Mouse (Mus musculus) megakaryocyte-erythroid progenitor cell, adult 5-6 weeks (primary cell): ENCODE data around the gene Olfr509. TPM values are rescaled to one million over a fixed set of nuclear protein-coding genes. Genes with fewer than 3 reads are reported as not detected.
"Not testable (repeated sequence)": the region's sequence is repeated elsewhere in the genome, so short reads cannot be mapped to it uniquely, and the experiment has no call there.

Source experiments
- ATAC-seq: replicated peaks from 2 replicates; pipeline ENCODE4 v1.8.0; 2016; ENCODE audit warnings: mild to moderate bottlenecking, inconsistent platforms; ENCODE audit not compliant: severe bottlenecking, poor library complexity, low FRiP score, low TSS enrichment
- total RNA-seq, 2 experiments: library from RNA; stranded (forward) in 1 of 2; stranded (reverse) in 1 of 2; fragments of 200-1000, 215-1000 nt in 1 of 2; fragments of >200 nt in 1 of 2; fragmentation: Nextera tagmentation in 1 of 2; gene quantifications; 2 replicates each; pipeline ENCODE4 v1.2.3; 2014 to 2017

Gene Olfr509
- total RNA-seq (2014; fragmentation: Nextera tagmentation), result not detected in 2 replicates
- not detected in 2 replicates for total RNA-seq (2017)

DNA sequence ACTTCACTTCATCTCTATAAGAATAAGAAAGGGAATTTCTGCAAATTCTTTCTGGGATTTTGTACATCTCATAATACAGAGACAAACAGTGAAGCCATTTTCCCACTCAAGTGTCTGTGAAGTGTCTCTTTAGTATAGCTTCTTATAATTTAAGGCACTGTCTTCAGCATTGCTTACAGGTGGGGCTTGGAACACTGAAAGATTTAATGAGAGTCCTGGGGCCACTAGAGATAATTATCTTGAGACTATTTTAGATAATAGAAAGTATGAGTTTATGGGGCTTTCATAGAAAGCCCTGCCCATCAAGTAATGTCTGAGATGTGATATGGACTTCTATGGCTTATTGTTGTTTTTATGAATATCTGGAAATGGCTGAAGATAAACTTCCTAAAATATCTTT is at the start of gene Olfr509:
Gene Olfr509 (minus strand): TSS at position 101 of the 400 bp plus-strand sequence.
- no peak for ATAC-seq

- ATAC-seq, result no peak
Observed at GRCm38 (mm10) chr7:108678886-108679285, 27.2 kb upstream of the Olfr509 start.

GRCm38 (mm10) chr7:108671058-108671457 is 19.4 kb upstream of the Olfr509 start:
- no peak for ATAC-seq

DNA sequence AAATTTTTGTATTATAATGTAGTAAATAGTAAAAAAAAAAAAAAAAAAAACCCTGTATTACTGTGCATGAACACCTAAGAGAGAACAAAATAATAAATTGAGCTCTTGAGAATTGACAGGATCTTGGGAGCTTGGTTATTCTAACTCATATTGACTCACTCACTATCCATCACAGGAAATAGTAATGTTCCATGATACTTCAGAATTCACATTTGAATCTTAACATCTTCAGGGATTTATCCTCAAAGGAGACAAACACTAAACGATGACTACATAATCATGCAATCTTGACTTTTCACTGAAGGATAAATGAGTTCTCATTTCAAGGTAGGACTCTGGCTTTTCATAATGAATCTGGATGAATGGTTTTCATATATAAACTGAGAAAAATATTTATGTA is 14.4 kb upstream of the Olfr509 start, which contains the start of gene Olfr510:
Gene Olfr510 (plus strand): TSS at position 301 of the 400 bp plus-strand sequence.
- no peak for ATAC-seq

DNA sequence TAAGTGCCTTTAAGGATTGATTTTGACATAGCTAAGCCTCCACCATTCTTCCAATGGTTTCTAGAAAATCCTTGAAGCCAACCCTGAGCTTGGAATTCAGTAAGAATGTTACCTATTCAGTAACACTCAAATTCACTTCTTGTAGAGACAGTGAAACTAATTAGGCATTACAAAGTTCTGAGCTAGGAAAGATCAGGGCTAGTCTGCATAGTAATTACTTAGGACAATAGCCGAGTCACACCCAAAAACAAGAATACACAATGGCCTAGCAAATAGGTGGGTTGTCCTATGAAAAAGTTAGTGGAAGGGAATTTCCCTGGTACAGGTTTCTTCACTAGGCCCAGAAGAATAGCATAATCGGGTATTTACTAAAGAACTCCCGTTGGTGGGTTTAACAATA is 10.7 kb upstream of the Olfr509 start:
- no peak for ATAC-seq

GRCm38 (mm10) chr7:108629694-108630093 is 22.0 kb downstream of the Olfr509 start, which contains the start of gene Olfr508:
Olfr508 (plus strand) TSS chr7:108629994.
- no peak for ATAC-seq

DNA sequence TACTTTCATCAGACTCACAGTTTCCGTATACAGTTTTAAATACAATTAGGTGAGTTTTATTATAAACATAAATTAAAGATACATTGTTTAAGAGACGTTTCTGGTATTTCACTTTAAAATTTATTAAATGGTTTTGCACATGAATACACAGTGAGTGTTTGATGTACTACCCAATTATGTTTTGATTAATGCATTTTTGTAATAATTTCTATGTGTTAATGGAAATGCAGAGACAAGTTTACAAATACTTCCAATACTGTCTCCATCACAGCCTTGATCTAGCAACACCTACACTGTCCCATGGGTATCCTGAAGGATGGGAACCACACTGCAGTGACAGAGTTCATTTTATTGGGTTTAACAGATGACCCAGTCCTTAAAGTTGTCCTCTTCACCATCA is 30.2 kb downstream of the Olfr509 start, which contains the start of gene Olfr507:
Gene Olfr507 (plus strand): TSS at position 301 of the 400 bp plus-strand sequence.
- no peak for ATAC-seq

- not testable (repeated sequence) for ATAC-seq
Observed at GRCm38 (mm10) chr7:108616781-108617180, 34.9 kb downstream of the Olfr509 start.

DNA sequence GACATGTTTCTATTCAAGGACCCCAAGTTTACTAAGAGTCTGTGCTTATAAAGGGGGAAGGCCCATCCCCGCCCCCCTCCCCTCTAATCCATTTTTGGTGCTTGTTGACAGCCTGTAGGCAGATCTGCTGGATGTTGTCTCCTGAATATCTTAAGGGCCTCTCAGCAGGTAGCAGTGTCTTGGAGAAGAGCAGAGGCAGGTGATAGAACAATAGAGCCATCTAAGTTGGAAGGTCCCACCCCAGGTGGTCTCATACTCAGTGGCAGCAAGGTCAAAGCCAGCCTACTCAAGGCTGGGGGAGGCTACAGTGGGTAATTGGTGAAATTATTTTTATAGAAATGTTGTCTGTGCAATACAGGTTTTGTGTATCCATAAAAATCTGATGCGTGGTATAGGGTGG is 37.6 kb downstream of the Olfr509 start:
- no peak for ATAC-seq

DNA sequence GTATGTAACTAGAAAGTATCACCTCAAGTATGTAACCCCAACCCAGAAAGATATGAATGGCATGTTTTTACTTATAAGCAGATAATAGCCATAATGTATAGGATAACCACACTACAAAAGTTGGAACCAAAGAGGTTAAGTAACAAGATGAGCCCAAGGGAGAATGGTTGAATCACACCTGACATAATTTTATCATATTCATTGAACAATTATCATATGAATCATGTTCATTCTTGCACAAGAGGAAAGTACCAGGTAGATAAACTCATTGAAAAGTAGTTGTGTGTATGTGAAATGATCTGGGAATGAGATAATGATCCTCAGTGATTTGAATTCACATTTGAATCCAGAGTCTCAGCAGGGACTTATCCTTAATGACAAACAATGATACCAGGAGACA is 41.2 kb downstream of the Olfr509 start, which contains the start of gene Olfr506:
Gene Olfr506 (plus strand): TSS at position 301 of the 400 bp plus-strand sequence.
- no peak for ATAC-seq

GRCm38 (mm10) chr7:108601916-108602315 is 49.8 kb downstream of the Olfr509 start:
- not testable (repeated sequence) for ATAC-seq

Other genes starting within 250 kb of the Olfr509 start
- not detected in 2 replicates for gene Olfr497, start 231.5 kb downstream of the Olfr509 start, total RNA-seq (2014; fragmentation: Nextera tagmentation)
- not detected in 2 replicates for gene Olfr497, start 231.5 kb downstream of the Olfr509 start, total RNA-seq (2017)
- not detected in 2 replicates for gene Olfr498, start 186.6 kb downstream of the Olfr509 start, total RNA-seq (2014; fragmentation: Nextera tagmentation)
- not detected in 2 replicates for gene Olfr498, start 186.6 kb downstream of the Olfr509 start, total RNA-seq (2017)
- not detected in 2 replicates for gene Olfr502, start 126.8 kb downstream of the Olfr509 start, total RNA-seq (2014; fragmentation: Nextera tagmentation)
- gene Olfr502, start 126.8 kb downstream of the Olfr509 start, total RNA-seq (2017), result not detected in 2 replicates
- not detected in 2 replicates for gene Olfr503, start 107.4 kb downstream of the Olfr509 start, total RNA-seq (2014; fragmentation: Nextera tagmentation)
- not detected in 2 replicates for gene Olfr503, start 107.4 kb downstream of the Olfr509 start, total RNA-seq (2017)
- not detected in 2 replicates for gene Olfr504, start 86.1 kb downstream of the Olfr509 start, total RNA-seq (2014; fragmentation: Nextera tagmentation)
- not detected in 2 replicates for gene Olfr504, start 86.1 kb downstream of the Olfr509 start, total RNA-seq (2017)
- gene Olfr506, start 41.1 kb downstream of the Olfr509 start, total RNA-seq (2014; fragmentation: Nextera tagmentation), result not detected in 2 replicates
- not detected in 2 replicates for gene Olfr506, start 41.1 kb downstream of the Olfr509 start, total RNA-seq (2017)
- gene Olfr507, start 30.1 kb downstream of the Olfr509 start, total RNA-seq (2014; fragmentation: Nextera tagmentation), result not detected in 2 replicates
- not detected in 2 replicates for gene Olfr507, start 30.1 kb downstream of the Olfr509 start, total RNA-seq (2017)
- not detected in 2 replicates for gene Olfr508, start 21.9 kb downstream of the Olfr509 start, total RNA-seq (2014; fragmentation: Nextera tagmentation)
- gene Olfr508, start 21.9 kb downstream of the Olfr509 start, total RNA-seq (2017), result not detected in 2 replicates
- not detected in 2 replicates for gene Olfr510, start 14.5 kb upstream of the Olfr509 start, total RNA-seq (2014; fragmentation: Nextera tagmentation)
- not detected in 2 replicates for gene Olfr510, start 14.5 kb upstream of the Olfr509 start, total RNA-seq (2017)
- gene Olfr512, start 61.4 kb upstream of the Olfr509 start, total RNA-seq (2014; fragmentation: Nextera tagmentation), result not detected in 2 replicates
- gene Olfr512, start 61.4 kb upstream of the Olfr509 start, total RNA-seq (2017), result not detected in 2 replicates
- not detected in 2 replicates for gene Olfr513, start 99.1 kb upstream of the Olfr509 start, total RNA-seq (2014; fragmentation: Nextera tagmentation)
- not detected in 2 replicates for gene Olfr513, start 99.1 kb upstream of the Olfr509 start, total RNA-seq (2017)
- gene Olfr514, start 174.1 kb upstream of the Olfr509 start, total RNA-seq (2014; fragmentation: Nextera tagmentation), result not detected in 2 replicates
- not detected in 2 replicates for gene Olfr514, start 174.1 kb upstream of the Olfr509 start, total RNA-seq (2017)
- gene Olfr516, start 198.6 kb upstream of the Olfr509 start, total RNA-seq (2014; fragmentation: Nextera tagmentation), result not detected in 2 replicates
- not detected in 2 replicates for gene Olfr516, start 198.6 kb upstream of the Olfr509 start, total RNA-seq (2017)
- not detected in 2 replicates for gene Olfr517, start 220.5 kb upstream of the Olfr509 start, total RNA-seq (2014; fragmentation: Nextera tagmentation)
- not detected in 2 replicates for gene Olfr517, start 220.5 kb upstream of the Olfr509 start, total RNA-seq (2017)
- not detected in 2 replicates for gene Olfr518, start 233.1 kb upstream of the Olfr509 start, total RNA-seq (2014; fragmentation: Nextera tagmentation)
- gene Olfr518, start 233.1 kb upstream of the Olfr509 start, total RNA-seq (2017), result not detected in 2 replicates
- gene Olfr519, start 242.5 kb upstream of the Olfr509 start, total RNA-seq (2014; fragmentation: Nextera tagmentation), result not detected in 2 replicates
- gene Olfr519, start 242.5 kb upstream of the Olfr509 start, total RNA-seq (2017), result not detected in 2 replicates